Mouse (Mus musculus): ENCODE results near the gene Gpr89.

Gpr89 gene

GRCm38 (mm10) chr3:96879536-96879935 is 25.6 kb downstream of the Gpr89 start:
- POLR2A ChIA-PET: no interaction called here
- CTCF ChIA-PET: no interaction called here

- CTCF ChIA-PET: no interaction called here
Measured at GRCm38 (mm10) chr3:96874808-96875571, 30.2 kb downstream of the Gpr89 start.

GRCm38 (mm10) chr3:96872501-96872900 is 32.6 kb downstream of the Gpr89 start:
- CTCF ChIA-PET: no interaction called here
- POLR2A ChIA-PET: no interaction called here

More at GRCm38 (mm10) chr3:96874808-96875571, 30.2 kb downstream of the Gpr89 start:
- POLR2A ChIA-PET: interaction anchor here in 2 of 4 experiments (0.6 to 1.5 kb wide), 5 partner anchors 9 to 147 kb away, joined by 3 to 4 read pairs (median 3); no protein-coding TSS in a partner anchor

GRCm38 (mm10) chr3:96871070-96871469 is 34.1 kb downstream of the Gpr89 start:
- ChIA-PET CTCF (interaction anchor here in 1 of 4 experiments (0.6 kb wide), 1 partner anchor 927 kb away, joined by 4 read pairs; no protein-coding TSS in a partner anchor), POLR2A (no interaction called here)

- CTCF ChIA-PET: no interaction called here
Measured at GRCm38 (mm10) chr3:96870270-96870669, 34.9 kb downstream of the Gpr89 start.

GRCm38 (mm10) chr3:96869091-96869490 is 36.1 kb downstream of the Gpr89 start:
- POLR2A ChIA-PET: interaction anchor here in 1 of 4 experiments (1.8 kb wide), 1 partner anchor 61 kb away, joined by 9 read pairs; no protein-coding TSS in a partner anchor
- CTCF ChIA-PET: no interaction called here

More at GRCm38 (mm10) chr3:96870270-96870669, 34.9 kb downstream of the Gpr89 start:
- POLR2A ChIA-PET: no interaction called here

GRCm38 (mm10) chr3:96868566-96868965 is 36.6 kb downstream of the Gpr89 start:
- CTCF ChIA-PET: no interaction called here
- POLR2A ChIA-PET: interaction anchor here in 2 of 4 experiments (0.9 to 1.8 kb wide), 3 partner anchors 23 to 60 kb away, joined by 3 to 9 read pairs (median 3); partner anchors contain the start of gene Gpr89 (in 1 of the 2)

- CTCF ChIA-PET: no interaction called here
- POLR2A ChIA-PET: interaction anchor here in 2 of 4 experiments (0.5 to 1.8 kb wide), 6 partner anchors 18 to 255 kb away, joined by 3 to 9 read pairs (median 3); partner anchors contain the start of genes Cd160 (in 1 of the 2), Gpr89 (in 1 of the 2) and Pdzk1 (in 1 of the 2)
Measured at GRCm38 (mm10) chr3:96867863-96868262, 37.3 kb downstream of the Gpr89 start.

GRCm38 (mm10) chr3:96860498-96860897 is 44.6 kb downstream of the Gpr89 start:
- POLR2A ChIA-PET: interaction anchor here in 1 of 4 experiments (0.6 kb wide), 1 partner anchor 132 kb away, joined by 4 read pairs; no protein-coding TSS in a partner anchor

GRCm38 (mm10) chr3:96855833-96856232 is 49.3 kb downstream of the Gpr89 start:
- CTCF ChIA-PET: no interaction called here
- POLR2A ChIA-PET: interaction anchor here in 3 of 4 experiments (0.6 to 2.0 kb wide), 4 partner anchors 22 to 48 kb away, joined by 3 to 5 read pairs (median 3); no protein-coding TSS in a partner anchor

More at GRCm38 (mm10) chr3:96860498-96860897, 44.6 kb downstream of the Gpr89 start:
- CTCF ChIA-PET: no interaction called here

GRCm38 (mm10) chr3:96854376-96854775 is 50.8 kb downstream of the Gpr89 start:
- POLR2A ChIA-PET: interaction anchor here in 2 of 4 experiments (0.6 to 2.0 kb wide), 3 partner anchors 36 to 128 kb away, joined by 3 to 5 read pairs (median 3); no protein-coding TSS in a partner anchor

GRCm38 (mm10) chr3:96852561-96852960 is 52.6 kb downstream of the Gpr89 start:
- ChIA-PET POLR2A (interaction anchor here in 1 of 4 experiments (1.3 kb wide), 1 partner anchor 13 kb away, joined by 4 read pairs; no protein-coding TSS in a partner anchor), CTCF (no interaction called here)

More at GRCm38 (mm10) chr3:96854376-96854775, 50.8 kb downstream of the Gpr89 start:
- CTCF ChIA-PET: interaction anchor here in 1 of 4 experiments (1.0 kb wide), 1 partner anchor 42 kb away, joined by 3 read pairs; no protein-coding TSS in a partner anchor

- CTCF ChIA-PET: interaction anchor here in 1 of 4 experiments (0.6 kb wide), 1 partner anchor 87 kb away, joined by 10 read pairs; no protein-coding TSS in a partner anchor
Measured at GRCm38 (mm10) chr3:96849168-96849727, 55.9 kb downstream of the Gpr89 start.

GRCm38 (mm10) chr3:96848470-96848869 is 56.7 kb downstream of the Gpr89 start:
- POLR2A ChIA-PET: interaction anchor here in 2 of 4 experiments (1.2 to 1.4 kb wide), 4 partner anchors 8 to 40 kb away, joined by 4 to 7 read pairs (median 5); no protein-coding TSS in a partner anchor

More at GRCm38 (mm10) chr3:96849168-96849727, 55.9 kb downstream of the Gpr89 start:
- POLR2A ChIA-PET: interaction anchor here in 3 of 4 experiments (0.5 to 1.6 kb wide), 6 partner anchors 9 to 748 kb away, joined by 3 to 7 read pairs (median 4); no protein-coding TSS in a partner anchor

GRCm38 (mm10) chr3:96847661-96848060 is 57.5 kb downstream of the Gpr89 start:
- CTCF ChIA-PET: interaction anchor here in 1 of 4 experiments (0.6 kb wide), 1 partner anchor 170 kb away, joined by 3 read pairs; no protein-coding TSS in a partner anchor
- POLR2A ChIA-PET: interaction anchor here in 1 of 4 experiments (1.4 to 1.7 kb wide), 2 partner anchors 10 to 39 kb away, joined by 4 read pairs; no protein-coding TSS in a partner anchor

More at GRCm38 (mm10) chr3:96848470-96848869, 56.7 kb downstream of the Gpr89 start:
- CTCF ChIA-PET: interaction anchor here in 1 of 4 experiments (0.6 kb wide), 1 partner anchor 88 kb away, joined by 10 read pairs; no protein-coding TSS in a partner anchor

GRCm38 (mm10) chr3:96846985-96847384 is 58.2 kb downstream of the Gpr89 start:
- POLR2A ChIA-PET: interaction anchor here in 1 of 4 experiments (1.4 to 1.7 kb wide), 2 partner anchors 10 to 39 kb away, joined by 4 read pairs; no protein-coding TSS in a partner anchor
- CTCF ChIA-PET: interaction anchor here in 1 of 4 experiments (0.6 kb wide), 1 partner anchor 170 kb away, joined by 3 read pairs; no protein-coding TSS in a partner anchor

GRCm38 (mm10) chr3:96845806-96846205 is 59.3 kb downstream of the Gpr89 start:
- POLR2A ChIA-PET: interaction anchor here in 1 of 4 experiments (0.7 kb wide), 1 partner anchor 22 kb away, joined by 3 read pairs; no protein-coding TSS in a partner anchor
- CTCF ChIA-PET: no interaction called here

GRCm38 (mm10) chr3:96845191-96845590 is 60.0 kb downstream of the Gpr89 start:
- POLR2A ChIA-PET: no interaction called here

More at GRCm38 (mm10) chr3:96845191-96845590, 60.0 kb downstream of the Gpr89 start:
- CTCF ChIA-PET: no interaction called here
